Mouse (Mus musculus): ENCODE results near the gene Socs3. TPM values are rescaled to one million over a fixed set of nuclear protein-coding genes. Genes with fewer than 3 reads are reported as not detected.
A peak's percentile ranks its signal among the peaks of the same experiment; 100 is the strongest.

The Socs3 gene
- total RNA-seq, 2 experiments from 2014 or later, result 4.2 to 5.6 TPM

- DNase-seq (ENCODE audit: low spot score in 2 of 2), result no peak
Observed at GRCm38 (mm10) chr11:117996066-117996465, 26.2 kb upstream of the Socs3 start.

- DNase-seq (ENCODE audit: low spot score in 2 of 2), result no peak
Observed at GRCm38 (mm10) chr11:117995661-117996060, 25.8 kb upstream of the Socs3 start.

GRCm38 (mm10) chr11:117995255-117995654 lies 25.4 kb upstream of the Socs3 start:
- no peak for DNase-seq (ENCODE audit: low spot score in 2 of 2)

- no peak for DNase-seq (ENCODE audit: low spot score in 2 of 2)
Observed at GRCm38 (mm10) chr11:117994250-117995057, 24.6 kb upstream of the Socs3 start.

GRCm38 (mm10) chr11:117993190-117994175 lies 23.6 kb upstream of the Socs3 start:
- DNase-seq (ENCODE audit: low spot score in 2 of 2), result no peak

- no peak for DNase-seq (ENCODE audit: low spot score in 2 of 2)
Observed at GRCm38 (mm10) chr11:117991502-117992470, 21.9 kb upstream of the Socs3 start.

- DNase-seq (ENCODE audit: low spot score in 2 of 2), result no peak
Observed at GRCm38 (mm10) chr11:117989926-117990325, 20.1 kb upstream of the Socs3 start.

- DNase-seq (ENCODE audit: low spot score in 2 of 2), result no peak
Observed at GRCm38 (mm10) chr11:117989241-117989640, 19.4 kb upstream of the Socs3 start.

GRCm38 (mm10) chr11:117987968-117988367 lies 18.1 kb upstream of the Socs3 start:
- no peak for DNase-seq (ENCODE audit: low spot score in 2 of 2)

- DNase-seq (ENCODE audit: low spot score in 2 of 2), result peak; percentile 54 to 63
Observed at GRCm38 (mm10) chr11:117987032-117987451, 17.2 kb upstream of the Socs3 start.

- DNase-seq (ENCODE audit: low spot score in 2 of 2), result peak; percentile 91 to 92
Observed at GRCm38 (mm10) chr11:117986126-117987031, 16.5 kb upstream of the Socs3 start, which contains the start of gene Pgs1. Gene Pgs1, plus strand, starts transcription at chr11:117986292.

GRCm38 (mm10) chr11:117983770-117984169 lies 13.9 kb upstream of the Socs3 start:
- DNase-seq (ENCODE audit: low spot score in 2 of 2), result no peak

GRCm38 (mm10) chr11:117982426-117982825 lies 12.6 kb upstream of the Socs3 start:
- DNase-seq (ENCODE audit: low spot score in 2 of 2), result no peak

GRCm38 (mm10) chr11:117979388-117979787 lies 9.5 kb upstream of the Socs3 start:
- DNase-seq (ENCODE audit: low spot score in 2 of 2), result no peak

GRCm38 (mm10) chr11:117977694-117978360 lies 8.0 kb upstream of the Socs3 start:
- DNase-seq (ENCODE audit: low spot score in 2 of 2), result no peak

- DNase-seq (ENCODE audit: low spot score in 2 of 2), result peak in 1 of 2 experiments; percentile 54
Observed at GRCm38 (mm10) chr11:117976081-117976582, 6.3 kb upstream of the Socs3 start.

- DNase-seq (ENCODE audit: low spot score in 2 of 2), result no peak
Observed at GRCm38 (mm10) chr11:117975211-117975967, 5.5 kb upstream of the Socs3 start.
